Mouse (Mus musculus) heart, postnatal 10 days (tissue): ENCODE results near the gene Schip1. TPM values are rescaled to one million over a fixed set of nuclear protein-coding genes. Genes with fewer than 3 reads are reported as not detected.
A peak's percentile ranks its signal among the peaks of the same experiment; 100 is the strongest.

Experiments used
- DNase-seq, 2 experiments: peaks; one replicate each; pipeline ENCODE4 v3.0.0; 2021
- intact Hi-C: fragments of 180-260 bp; cut with DNase I; formaldehyde crosslinking; loops from one replicate; pipeline ENCODE4 v1.15.1; 2025
- total RNA-seq, 2 experiments: library from RNA; stranded (reverse); gene quantifications; 2 replicates each; pipeline ENCODE4 v1.2.3; 2021

Schip1 gene
- total RNA-seq, 2 experiments from 2014 or later, result 170 to 173 TPM

- intact Hi-C loops, result no loop called here
- no peak for DNase-seq
Measured at GRCm38 (mm10) chr3:68595316-68595925, 530.8 kb downstream of the Schip1 start.

GRCm38 (mm10) chr3:68596938-68597337 lies 532.3 kb downstream of the Schip1 start:
- DNase-seq, result no peak
- intact Hi-C loops, result no loop called here

GRCm38 (mm10) chr3:68602891-68603290 lies 538.3 kb downstream of the Schip1 start:
- DNase-seq, result peak; percentile 62 to 72
- intact Hi-C loops, result no loop called here

GRCm38 (mm10) chr3:68604467-68604866 lies 539.9 kb downstream of the Schip1 start:
- intact Hi-C loops, result no loop called here
- no peak for DNase-seq

GRCm38 (mm10) chr3:68604962-68605361 lies 540.4 kb downstream of the Schip1 start:
- intact Hi-C loops, result no loop called here

GRCm38 (mm10) chr3:68605942-68606603 lies 541.5 kb downstream of the Schip1 start:
- no peak for DNase-seq
- intact Hi-C loops, result no loop called here

More at GRCm38 (mm10) chr3:68604962-68605361, 540.4 kb downstream of the Schip1 start:
- no peak for DNase-seq

- intact Hi-C loops, result no loop called here
- DNase-seq, result no peak
Measured at GRCm38 (mm10) chr3:68606730-68607129, 542.1 kb downstream of the Schip1 start.

GRCm38 (mm10) chr3:68607336-68607735 lies 542.7 kb downstream of the Schip1 start:
- DNase-seq, result no peak
- intact Hi-C loops, result no loop called here

GRCm38 (mm10) chr3:68608848-68609497 lies 544.4 kb downstream of the Schip1 start:
- peak in 1 of 2 experiments; percentile 43 for DNase-seq
- intact Hi-C loops, result no loop called here

- no peak for DNase-seq
- intact Hi-C loops, result loop anchor here (5.0 to 10.0 kb wide), 3 partner anchors 48 to 345 kb away; no protein-coding TSS in a partner anchor
Measured at GRCm38 (mm10) chr3:68610011-68610410, 545.4 kb downstream of the Schip1 start.

- intact Hi-C loops, result loop anchor here (5.0 to 10.0 kb wide), 3 partner anchors 48 to 344 kb away; no protein-coding TSS in a partner anchor
- no peak for DNase-seq
Measured at GRCm38 (mm10) chr3:68610598-68611261, 546.1 kb downstream of the Schip1 start.

- peak; percentile 42 to 55 for DNase-seq
- intact Hi-C loops, result loop anchor here (5.0 to 10.0 kb wide), 4 partner anchors 77 to 558 kb away; partner anchors contain the start of gene Il12a
Measured at GRCm38 (mm10) chr3:68615042-68615810, 550.6 kb downstream of the Schip1 start.

GRCm38 (mm10) chr3:68616363-68616762 lies 551.8 kb downstream of the Schip1 start:
- intact Hi-C loops, result loop anchor here (5.0 to 10.0 kb wide), 4 partner anchors 76 to 559 kb away; partner anchors contain the start of gene Il12a
- DNase-seq, result no peak

GRCm38 (mm10) chr3:68617708-68618107 lies 553.1 kb downstream of the Schip1 start:
- intact Hi-C loops, result loop anchor here (5.0 to 10.0 kb wide), 4 partner anchors 75 to 560 kb away; partner anchors contain the start of gene Il12a
- DNase-seq, result no peak

GRCm38 (mm10) chr3:68619097-68619496 lies 554.5 kb downstream of the Schip1 start:
- intact Hi-C loops, result loop anchor here (5.0 to 10.0 kb wide), 4 partner anchors 73 to 562 kb away; partner anchors contain the start of gene Il12a
- DNase-seq, result no peak

- DNase-seq, result no peak
- intact Hi-C loops, result no loop called here
Measured at GRCm38 (mm10) chr3:68621971-68622370, 557.4 kb downstream of the Schip1 start.

- intact Hi-C loops, result no loop called here
- DNase-seq, result no peak
Measured at GRCm38 (mm10) chr3:68623036-68623435, 558.4 kb downstream of the Schip1 start.

- intact Hi-C loops, result no loop called here
- no peak for DNase-seq
Measured at GRCm38 (mm10) chr3:68624471-68624870, 559.9 kb downstream of the Schip1 start.

GRCm38 (mm10) chr3:68630261-68630660 lies 565.7 kb downstream of the Schip1 start:
- DNase-seq, result no peak
- intact Hi-C loops, result no loop called here

- DNase-seq, result no peak
- intact Hi-C loops, result no loop called here
Measured at GRCm38 (mm10) chr3:68630821-68631220, 566.2 kb downstream of the Schip1 start.
